Mouse (Mus musculus) heart, adult 2 months (tissue): ENCODE data around the gene Cacna1i.

ENCODE experiments used
- CTCF ChIP-seq: fragments of 200-600 bp; IDR thresholded peaks from 2 replicates; pipeline ENCODE4 v1.8.1; 2022; ENCODE audit warnings: antibody characterized with exemption, mild to moderate bottlenecking, moderate library complexity
- POLR2A ChIP-seq: fragments of 200-500 bp; IDR thresholded peaks from 2 replicates; pipeline ENCODE4 v1.6.1; 2011; ENCODE audit warnings: mild to moderate bottlenecking, low read depth, low read length, control low read depth; ENCODE audit not compliant: insufficient read depth

DNA sequence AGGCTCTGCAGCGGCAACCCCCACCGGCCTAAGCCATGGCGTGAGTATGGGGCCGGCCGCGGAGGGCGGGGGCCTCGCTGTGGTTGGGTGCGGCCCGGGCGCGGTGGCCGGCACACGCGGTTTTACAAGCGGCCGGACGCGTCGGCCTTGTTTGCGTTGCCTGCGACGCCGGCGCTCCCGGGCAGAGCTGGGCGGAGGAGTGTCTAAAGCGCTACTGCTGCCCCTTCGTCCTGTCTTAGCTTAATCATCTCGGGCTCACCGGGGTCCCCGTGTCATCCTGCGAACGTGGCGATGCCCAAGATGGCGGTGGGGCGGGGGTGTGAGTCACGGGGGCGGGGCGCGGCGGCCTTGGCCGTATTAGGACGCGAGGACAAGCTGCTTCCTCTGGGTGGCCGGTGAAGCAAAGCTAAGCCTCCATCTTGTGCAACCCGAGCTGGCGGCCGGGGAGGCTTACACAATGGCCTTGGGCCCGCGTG lies 31.4 kb upstream of the Cacna1i start:
- TF ChIP-seq CTCF (peak; percentile 23; the same call in 1 of the 2 replicates), POLR2A (no peak)
